Mouse (Mus musculus) effector memory CD4-positive, alpha-beta T cell, adult 7 months (primary cell): ENCODE results near the gene Rhbdd1. TPM values are rescaled to one million over a fixed set of nuclear protein-coding genes. Genes with fewer than 3 reads are reported as not detected.

ENCODE experiments used
- polyA plus RNA-seq: library from polyadenylated mRNA; unstranded; fragments of 100-300 nt; shearing (Covaris generic); gene quantifications from one replicate; pipeline ENCODE4 v1.2.1, GENCODE M21; 2017

Rhbdd1 gene
- polyA plus RNA-seq, result 30.5 TPM

DNA sequence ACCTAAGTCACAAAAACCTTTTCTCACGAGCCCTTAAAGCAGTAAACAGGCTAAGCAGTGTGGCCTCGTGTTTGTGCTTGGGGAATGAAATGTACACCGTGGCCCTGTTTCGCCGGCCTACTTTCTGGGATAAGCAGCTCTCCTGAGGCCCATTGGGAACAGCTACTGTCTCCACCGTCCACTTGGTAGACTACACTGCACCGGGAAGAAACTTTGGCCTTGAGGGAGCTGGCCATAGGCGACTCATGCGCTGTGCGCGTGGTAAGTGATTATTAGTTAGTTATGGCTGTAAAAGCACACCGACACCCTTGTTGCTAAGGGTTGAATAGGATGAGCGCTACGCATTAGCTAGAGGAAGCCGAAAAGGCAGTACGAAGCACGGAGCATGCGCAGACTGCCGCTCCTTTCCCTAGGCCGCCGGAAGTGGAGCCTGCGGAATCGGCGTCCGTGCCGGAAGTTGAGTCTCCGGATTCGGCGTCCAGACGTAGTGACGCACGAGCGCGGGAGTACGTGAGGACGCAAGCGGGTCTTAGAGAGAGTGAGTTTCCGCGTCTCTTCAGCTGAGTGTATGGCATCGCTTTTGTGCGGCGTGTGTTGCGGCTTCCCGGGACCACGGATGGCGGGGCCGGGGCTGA lies at the start of gene Rhbdd1:
Gene Rhbdd1, plus strand, starts transcription at position 342 of the 635 bp plus-strand sequence.

DNA sequence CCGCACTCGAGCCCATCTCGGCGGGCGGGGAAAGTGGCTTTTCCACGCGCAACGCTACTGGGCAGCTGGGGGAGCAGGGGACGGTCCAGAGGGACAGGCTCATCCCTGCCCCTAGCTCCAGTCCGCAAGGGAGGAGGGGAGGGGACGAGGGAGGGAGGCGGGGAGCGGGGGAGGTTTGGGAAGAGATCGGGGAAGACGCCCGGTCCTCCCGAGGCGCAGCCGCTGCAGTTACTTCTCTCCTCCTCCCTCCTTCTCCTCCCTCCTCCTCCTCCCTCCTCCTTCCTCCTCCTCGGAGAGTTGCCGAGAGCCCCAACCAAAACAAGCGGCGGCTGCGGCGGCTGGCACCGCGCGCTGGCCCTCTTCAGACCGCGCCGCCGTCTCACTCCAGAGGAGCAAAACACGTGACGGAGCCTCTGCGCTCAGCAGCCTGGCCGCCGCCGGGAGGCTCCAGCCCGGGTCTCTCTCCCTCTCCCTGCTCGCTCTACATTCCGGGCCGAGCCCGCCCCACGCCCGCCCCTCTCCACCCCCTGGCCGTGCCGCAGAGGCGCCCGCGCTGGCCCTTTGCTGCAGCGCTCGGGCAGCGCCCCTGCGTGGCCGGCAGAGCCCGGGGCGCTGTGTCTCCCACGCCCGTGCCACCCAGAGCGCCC lies 25.0 kb upstream of the Rhbdd1 start, which contains the start of gene Irs1:
Gene Irs1, minus strand, starts transcription at position 266 of the 647 bp plus-strand sequence.

Other genes with a start within 250 kb of the Rhbdd1 start
- gene Gm9747, start 83.3 kb upstream of the Rhbdd1 start, polyA plus RNA-seq, result 0.17 TPM
- not detected for gene Irs1, start 25.0 kb upstream of the Rhbdd1 start, polyA plus RNA-seq